Mouse (Mus musculus): ENCODE measurements around the gene Fbxo48. TPM values are rescaled to one million over a fixed set of nuclear protein-coding genes. Genes with fewer than 3 reads are reported as not detected.

Fbxo48 gene
- polyA plus RNA-seq, 1 experiment from 2014 or later = 1.4 TPM

DNA sequence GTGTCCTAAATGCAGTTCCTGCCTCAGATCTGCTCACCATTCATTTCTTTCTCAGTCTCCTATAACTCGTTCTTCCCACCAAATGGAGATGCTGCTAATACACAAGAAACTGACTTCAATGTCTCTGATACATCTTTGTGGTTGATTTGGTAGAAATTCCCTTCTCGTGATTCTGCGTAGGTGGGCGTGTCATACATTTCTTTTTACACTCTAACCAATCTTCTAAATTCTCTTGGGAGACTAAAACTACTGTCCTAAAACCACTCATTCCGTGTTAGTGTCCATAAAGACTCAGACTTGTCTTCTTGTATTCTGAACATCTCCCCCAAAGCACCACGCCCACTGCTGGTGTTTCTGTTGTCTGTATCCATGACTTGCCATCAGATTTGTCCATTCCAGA, 5.9 kb downstream of the Fbxo48 start:
- WGBS = 89% methylated on average over 6 of the region's 6 CpGs
- Histone ChIP-seq H3K9ac (ENCODE audit: low read length) (no peak overlapping the region), H3K9me3 (ENCODE audit: control insufficient read depth, low read length) (no peaks in the 10 kb centered on the region), H3K4me1 (replicated peaks; ENCODE audit: control insufficient read depth, insufficient read depth, low read length) (peaks cover 4% of the 10 kb centered on the region; the same call in 1 of the 2 replicates), H3K4me2 (ENCODE audit: low read depth, low read length) (no peak overlapping the region), H3K4me3 (ENCODE audit: low read length) (no peak overlapping the region), H3K27me3 (ENCODE audit: control insufficient read depth, insufficient read depth, low read depth, low read length) (no peaks in the 10 kb centered on the region), H3K36me3 (ENCODE audit: control insufficient read depth, insufficient read depth, low read length) (no peaks in the 10 kb centered on the region), H3K27ac (ENCODE audit: low read length) (no peak overlapping the region)
- ATAC-seq (ENCODE audit: low read depth) = no peak

DNA sequence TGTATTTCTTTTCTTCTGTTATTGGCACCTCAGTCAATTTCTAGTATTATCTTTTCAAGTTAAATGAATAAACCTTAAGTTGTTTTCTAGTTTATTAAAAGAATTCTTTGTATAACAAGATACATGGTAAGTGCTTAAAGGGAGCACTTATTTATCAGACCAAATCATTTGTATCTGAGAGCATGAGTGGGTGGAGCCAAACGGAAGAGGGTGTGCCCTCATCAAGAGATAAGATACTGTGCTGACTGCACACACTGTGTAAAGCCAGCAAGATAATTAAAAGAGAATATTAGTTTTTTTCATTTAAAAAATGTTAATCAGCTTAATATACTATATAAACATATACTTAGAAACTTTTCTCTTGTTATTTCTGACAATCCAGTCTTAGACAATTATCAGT, 7.3 kb downstream of the Fbxo48 start:
- no peak for ATAC-seq (ENCODE audit: low read depth)
- Histone ChIP-seq H3K27ac (ENCODE audit: low read length) (no peak overlapping the region), H3K27me3 (ENCODE audit: control insufficient read depth, insufficient read depth, low read depth, low read length) (no peaks in the 10 kb centered on the region), H3K4me2 (ENCODE audit: low read depth, low read length) (no peak overlapping the region), H3K4me1 (replicated peaks; ENCODE audit: control insufficient read depth, insufficient read depth, low read length) (no peaks in the 10 kb centered on the region), H3K4me3 (ENCODE audit: low read length) (no peak overlapping the region), H3K9ac (ENCODE audit: low read length) (no peak overlapping the region), H3K9me3 (ENCODE audit: control insufficient read depth, low read length) (no peaks in the 10 kb centered on the region), H3K36me3 (ENCODE audit: control insufficient read depth, insufficient read depth, low read length) (no peaks in the 10 kb centered on the region)
- 78% methylated on average over 1 of the region's 1 CpGs for WGBS

DNA sequence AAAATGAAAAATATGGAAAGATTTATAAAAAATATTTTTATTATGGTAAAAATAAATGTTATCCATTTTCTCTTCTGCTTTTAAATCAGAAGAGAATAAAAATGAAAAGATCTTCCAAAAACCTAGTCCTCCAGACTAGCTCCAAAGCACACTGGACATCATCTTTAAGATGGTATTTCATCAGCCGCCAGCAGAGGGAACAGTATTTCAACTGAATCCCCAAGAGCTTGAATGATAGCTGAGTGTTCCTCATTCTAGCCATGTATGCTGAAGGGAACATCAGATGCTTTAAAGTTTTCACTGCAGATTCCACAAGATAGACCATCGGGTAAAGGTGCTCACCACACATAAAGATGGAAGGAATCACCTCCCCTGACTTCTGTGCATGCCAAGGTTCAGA, 16.6 kb downstream of the Fbxo48 start:
- WGBS = 30% methylated on average over 2 of the region's 2 CpGs
- ATAC-seq (ENCODE audit: low read depth) = no peak
- no peaks in the 10 kb centered on the region for H3K36me3 ChIP-seq (ENCODE audit: control insufficient read depth, insufficient read depth, low read length)
- no peak overlapping the region for H3K4me2 ChIP-seq (ENCODE audit: low read depth, low read length)
- H3K9ac ChIP-seq (ENCODE audit: low read length) = no peak overlapping the region
- H3K27me3 ChIP-seq (ENCODE audit: control insufficient read depth, insufficient read depth, low read depth, low read length) = no peaks in the 10 kb centered on the region
- H3K4me3 ChIP-seq (ENCODE audit: low read length) = no peak overlapping the region
- H3K4me1 ChIP-seq (replicated peaks; ENCODE audit: control insufficient read depth, insufficient read depth, low read length) = no peaks in the 10 kb centered on the region
- H3K27ac ChIP-seq (ENCODE audit: low read length) = no peak overlapping the region
- no peaks in the 10 kb centered on the region for H3K9me3 ChIP-seq (ENCODE audit: control insufficient read depth, low read length)

DNA sequence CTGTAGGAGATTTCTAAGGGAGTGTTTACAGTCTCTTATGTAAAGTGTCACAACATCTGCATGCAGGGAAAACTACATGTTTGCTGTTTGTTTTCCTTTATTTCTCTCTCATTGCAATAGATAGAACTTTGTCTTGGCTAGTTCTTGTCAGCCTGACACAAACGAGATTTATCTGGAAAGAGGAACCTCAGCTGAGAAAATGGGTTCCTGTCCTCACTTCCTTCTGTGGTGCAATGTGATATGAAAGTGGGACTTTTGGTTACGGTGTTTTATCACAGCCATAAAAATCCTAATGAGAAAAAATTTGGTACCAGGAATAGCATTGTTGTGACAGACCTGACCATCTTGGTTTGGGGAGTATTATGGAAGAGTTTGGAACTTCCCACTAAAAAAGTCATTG, 18.5 kb downstream of the Fbxo48 start:
- no peaks in the 10 kb centered on the region for H3K4me1 ChIP-seq (replicated peaks; ENCODE audit: control insufficient read depth, insufficient read depth, low read length)
- no peaks in the 10 kb centered on the region for H3K36me3 ChIP-seq (ENCODE audit: control insufficient read depth, insufficient read depth, low read length)
- H3K27me3 ChIP-seq (ENCODE audit: control insufficient read depth, insufficient read depth, low read depth, low read length) = no peaks in the 10 kb centered on the region
- H3K27ac ChIP-seq (ENCODE audit: low read length) = no peak overlapping the region
- WGBS = 58% methylated on average over 2 of the region's 2 CpGs
- H3K9me3 ChIP-seq (ENCODE audit: control insufficient read depth, low read length) = no peaks in the 10 kb centered on the region
- H3K9ac ChIP-seq (ENCODE audit: low read length) = no peak overlapping the region
- no peak for ATAC-seq (ENCODE audit: low read depth)
- no peak overlapping the region for H3K4me3 ChIP-seq (ENCODE audit: low read length)
- H3K4me2 ChIP-seq (ENCODE audit: low read depth, low read length) = no peak overlapping the region

DNA sequence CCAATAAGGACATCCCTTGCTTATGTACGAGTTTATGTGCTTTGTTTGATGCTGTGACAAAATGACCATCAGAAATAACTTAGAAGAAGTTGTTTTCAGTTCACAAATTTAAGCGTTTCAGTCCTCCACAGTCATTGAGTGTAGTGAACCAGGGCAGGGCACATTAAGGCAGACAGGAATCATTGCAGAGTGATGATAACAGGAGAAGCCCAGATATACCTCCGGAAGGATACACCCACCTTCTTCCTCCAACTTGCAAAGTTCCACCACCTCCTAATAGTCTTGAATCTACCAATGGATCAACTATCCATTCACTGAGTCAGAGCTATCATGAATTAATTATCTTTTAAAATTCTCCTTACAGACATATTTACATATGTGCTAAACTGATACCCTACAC, 20.9 kb downstream of the Fbxo48 start:
- 78% methylated on average over 3 of the region's 3 CpGs for WGBS
- H3K4me3 ChIP-seq (ENCODE audit: low read length) = no peak overlapping the region
- no peaks in the 10 kb centered on the region for H3K27me3 ChIP-seq (ENCODE audit: control insufficient read depth, insufficient read depth, low read depth, low read length)
- ATAC-seq (ENCODE audit: low read depth) = no peak
- H3K4me1 ChIP-seq (replicated peaks; ENCODE audit: control insufficient read depth, insufficient read depth, low read length) = no peaks in the 10 kb centered on the region
- H3K9me3 ChIP-seq (ENCODE audit: control insufficient read depth, low read length) = no peaks in the 10 kb centered on the region
- H3K27ac ChIP-seq (ENCODE audit: low read length) = no peak overlapping the region
- no peak overlapping the region for H3K4me2 ChIP-seq (ENCODE audit: low read depth, low read length)
- no peak overlapping the region for H3K9ac ChIP-seq (ENCODE audit: low read length)
- no peaks in the 10 kb centered on the region for H3K36me3 ChIP-seq (ENCODE audit: control insufficient read depth, insufficient read depth, low read length)

DNA sequence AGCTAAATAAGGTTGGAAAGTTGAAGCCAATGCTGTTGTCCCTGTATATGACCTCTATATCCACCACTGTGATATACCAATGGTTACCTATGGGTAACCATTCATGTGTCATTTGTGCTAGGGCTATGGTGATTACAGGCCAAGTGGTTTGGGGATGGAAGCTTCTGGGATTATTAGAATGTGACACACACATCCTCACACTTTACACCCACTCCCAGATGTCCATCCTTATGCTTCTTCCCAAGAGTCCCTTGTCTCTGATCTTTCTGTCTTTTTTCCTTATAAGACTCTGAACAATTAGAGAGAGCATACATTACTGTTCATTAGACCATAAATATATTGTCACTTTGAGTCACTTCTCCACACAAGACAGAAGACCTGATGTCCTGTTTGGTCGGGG, 21.9 kb downstream of the Fbxo48 start:
- no peak for ATAC-seq (ENCODE audit: low read depth)
- no peak overlapping the region for H3K9ac ChIP-seq (ENCODE audit: low read length)
- WGBS = 70% methylated on average over 1 of the region's 1 CpGs

DNA sequence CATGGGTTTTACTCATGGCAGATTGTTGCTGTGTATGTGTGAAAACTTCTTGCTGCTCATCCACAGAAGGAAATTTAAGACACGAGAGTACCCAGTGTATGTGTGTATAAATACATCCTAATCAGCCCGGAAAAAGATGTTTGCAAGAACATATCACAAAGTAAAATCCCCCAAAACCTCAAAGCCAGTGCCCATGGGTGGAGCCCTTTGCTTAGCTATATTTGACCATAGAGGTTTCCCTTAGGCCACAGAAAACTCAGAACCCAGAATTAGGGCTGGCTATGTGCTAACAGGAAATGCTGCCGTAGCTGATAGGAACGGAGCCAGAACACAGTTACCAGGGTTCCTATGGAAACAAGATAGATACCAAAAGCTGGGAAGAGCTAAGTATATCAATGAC, 25.8 kb downstream of the Fbxo48 start:
- Histone ChIP-seq H3K4me1 (replicated peaks; ENCODE audit: control insufficient read depth, insufficient read depth, low read length) (no peaks in the 10 kb centered on the region), H3K4me3 (ENCODE audit: low read length) (no peak overlapping the region), H3K4me2 (ENCODE audit: low read depth, low read length) (no peak overlapping the region), H3K9me3 (ENCODE audit: control insufficient read depth, low read length) (no peaks in the 10 kb centered on the region), H3K36me3 (ENCODE audit: control insufficient read depth, insufficient read depth, low read length) (no peaks in the 10 kb centered on the region), H3K27ac (ENCODE audit: low read length) (no peak overlapping the region), H3K9ac (ENCODE audit: low read length) (no peak overlapping the region), H3K27me3 (ENCODE audit: control insufficient read depth, insufficient read depth, low read depth, low read length) (no peaks in the 10 kb centered on the region)
- whole genome bisulfite sequencing = 55% methylated on average over 4 of the region's 4 CpGs
- no peak for ATAC-seq (ENCODE audit: low read depth)

More for the DNA sequence above, 21.9 kb downstream of the Fbxo48 start:
- no peaks in the 10 kb centered on the region for H3K27me3 ChIP-seq (ENCODE audit: control insufficient read depth, insufficient read depth, low read depth, low read length)
- H3K4me2 ChIP-seq (ENCODE audit: low read depth, low read length) = no peak overlapping the region
- no peaks in the 10 kb centered on the region for H3K9me3 ChIP-seq (ENCODE audit: control insufficient read depth, low read length)
- H3K4me3 ChIP-seq (ENCODE audit: low read length) = no peak overlapping the region
- no peaks in the 10 kb centered on the region for H3K4me1 ChIP-seq (replicated peaks; ENCODE audit: control insufficient read depth, insufficient read depth, low read length)
- H3K27ac ChIP-seq (ENCODE audit: low read length) = no peak overlapping the region
- H3K36me3 ChIP-seq (ENCODE audit: control insufficient read depth, insufficient read depth, low read length) = no peaks in the 10 kb centered on the region

DNA sequence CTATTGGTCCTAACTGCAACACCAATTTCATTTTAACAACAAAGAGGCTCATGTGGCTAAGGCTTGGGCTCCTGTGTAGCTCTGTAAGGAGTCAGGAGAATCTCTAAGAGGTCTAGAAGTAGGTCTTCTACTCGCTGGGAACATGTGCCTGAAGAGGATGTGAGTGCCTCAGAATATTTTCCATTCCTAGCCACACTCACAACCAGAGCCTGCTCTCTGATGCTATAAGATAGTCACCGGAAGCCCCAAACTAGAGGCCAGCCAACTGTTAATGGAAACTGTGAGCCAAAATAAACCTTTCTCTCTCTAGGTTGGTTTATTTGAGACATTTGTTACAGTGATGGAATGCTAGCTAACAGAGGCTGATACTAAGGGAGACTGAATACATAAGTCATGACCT, 26.4 kb downstream of the Fbxo48 start:
- ATAC-seq (ENCODE audit: low read depth) = no peak
- H3K9ac ChIP-seq (ENCODE audit: low read length) = no peak overlapping the region
- H3K36me3 ChIP-seq (ENCODE audit: control insufficient read depth, insufficient read depth, low read length) = no peaks in the 10 kb centered on the region
- 58% methylated on average over 2 of the region's 2 CpGs for WGBS
- H3K27me3 ChIP-seq (ENCODE audit: control insufficient read depth, insufficient read depth, low read depth, low read length) = no peaks in the 10 kb centered on the region
- H3K9me3 ChIP-seq (ENCODE audit: control insufficient read depth, low read length) = no peaks in the 10 kb centered on the region
- no peak overlapping the region for H3K4me3 ChIP-seq (ENCODE audit: low read length)
- H3K4me1 ChIP-seq (replicated peaks; ENCODE audit: control insufficient read depth, insufficient read depth, low read length) = no peaks in the 10 kb centered on the region
- H3K27ac ChIP-seq (ENCODE audit: low read length) = no peak overlapping the region
- no peak overlapping the region for H3K4me2 ChIP-seq (ENCODE audit: low read depth, low read length)

DNA sequence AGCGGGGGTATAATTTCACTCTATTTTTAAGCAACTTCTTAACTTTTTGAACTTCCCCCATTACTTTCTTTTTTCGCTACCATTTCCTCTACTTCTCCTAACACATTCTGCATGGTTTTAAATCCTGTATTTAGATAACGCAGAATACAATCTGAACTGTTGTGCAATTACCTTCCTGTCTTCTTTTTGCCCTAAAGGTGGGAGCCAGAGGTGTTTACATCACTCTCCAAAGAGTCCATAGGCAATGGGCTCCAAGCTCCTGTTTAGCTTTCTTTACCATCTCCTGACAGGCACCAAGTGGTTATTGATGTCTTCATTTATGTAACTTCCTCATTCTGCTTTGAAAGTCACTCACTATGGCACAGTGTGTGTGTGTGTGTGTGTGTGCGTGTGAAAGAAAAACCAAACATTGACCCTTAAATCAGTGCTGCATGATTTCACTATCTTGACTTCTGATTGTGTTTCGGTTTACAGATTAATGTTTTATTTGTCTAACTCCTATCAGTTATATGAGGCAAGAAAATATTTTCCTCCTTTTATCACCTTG, 27.1 kb downstream of the Fbxo48 start:
- Histone ChIP-seq H3K4me2 (ENCODE audit: low read depth, low read length) (no peak overlapping the region), H3K4me1 (replicated peaks; ENCODE audit: control insufficient read depth, insufficient read depth, low read length) (no peaks in the 10 kb centered on the region), H3K27me3 (ENCODE audit: control insufficient read depth, insufficient read depth, low read depth, low read length) (no peaks in the 10 kb centered on the region), H3K9ac (ENCODE audit: low read length) (no peak overlapping the region), H3K27ac (ENCODE audit: low read length) (no peak overlapping the region), H3K36me3 (ENCODE audit: control insufficient read depth, insufficient read depth, low read length) (no peaks in the 10 kb centered on the region), H3K4me3 (ENCODE audit: low read length) (no peak overlapping the region), H3K9me3 (ENCODE audit: control insufficient read depth, low read length) (no peaks in the 10 kb centered on the region)
- ATAC-seq (ENCODE audit: low read depth) = no peak
- 67% methylated on average over 5 of the region's 5 CpGs for WGBS

DNA sequence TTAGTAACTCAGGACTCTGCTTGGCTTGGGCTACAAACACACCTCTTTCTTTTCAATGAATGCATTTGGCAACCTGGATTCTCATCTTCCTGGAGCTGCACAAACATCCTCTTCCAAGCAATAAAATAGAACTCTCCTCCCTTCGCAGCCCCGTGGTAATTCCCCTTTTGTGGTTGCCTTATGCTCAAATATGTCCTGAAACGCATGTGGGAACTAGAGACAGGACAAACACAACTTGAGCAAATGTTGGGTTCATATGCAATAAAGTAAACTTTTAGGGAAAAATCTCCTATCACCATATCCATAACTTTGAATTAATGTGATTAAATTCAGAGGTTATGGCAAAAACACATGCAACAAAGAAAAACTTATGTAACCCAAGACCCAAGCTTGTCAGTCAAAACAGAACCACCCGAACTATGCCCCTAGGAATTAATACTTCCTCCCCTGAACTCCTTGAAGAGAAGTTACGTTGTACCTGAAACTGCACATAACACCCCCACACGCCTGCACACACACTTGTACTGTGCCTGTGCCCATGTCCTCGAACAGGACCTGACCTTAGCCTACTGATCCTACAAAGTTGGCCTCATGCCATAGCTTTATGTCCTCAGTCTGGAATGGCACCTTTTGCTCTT, 35.5 kb downstream of the Fbxo48 start:
- no peak for ATAC-seq (ENCODE audit: low read depth)
- Histone ChIP-seq H3K27me3 (ENCODE audit: control insufficient read depth, insufficient read depth, low read depth, low read length) (no peaks in the 10 kb centered on the region), H3K9me3 (ENCODE audit: control insufficient read depth, low read length) (no peaks in the 10 kb centered on the region), H3K4me3 (ENCODE audit: low read length) (no peak overlapping the region), H3K27ac (ENCODE audit: low read length) (no peak overlapping the region), H3K4me2 (ENCODE audit: low read depth, low read length) (no peak overlapping the region), H3K9ac (ENCODE audit: low read length) (no peak overlapping the region), H3K36me3 (ENCODE audit: control insufficient read depth, insufficient read depth, low read length) (no peaks in the 10 kb centered on the region), H3K4me1 (replicated peaks; ENCODE audit: control insufficient read depth, insufficient read depth, low read length) (no peaks in the 10 kb centered on the region)
- WGBS = 71% methylated on average over 7 of the region's 7 CpGs

Measured in lung, embryonic 16.5 days (tissue).